Mouse (Mus musculus) testis, adult 2 months (tissue): ENCODE data around the gene Trim50.

ENCODE experiments used
- CTCF ChIP-seq: fragments of 200-500 bp; IDR thresholded peaks from 2 replicates; pipeline ENCODE4 v1.5.1; 2012; ENCODE audit warnings: low read depth, mild to moderate bottlenecking, inconsistent platforms, low read length, moderate library complexity; ENCODE audit not compliant: control insufficient read depth, insufficient read depth, insufficient replicate concordance
- POLR2A ChIP-seq: fragments of 200-500 bp; IDR thresholded peaks from 2 replicates; pipeline ENCODE4 v1.6.1; 2012; ENCODE audit warnings: low read depth, mild to moderate bottlenecking, inconsistent platforms, low read length, moderate library complexity; ENCODE audit not compliant: control insufficient read depth

DNA sequence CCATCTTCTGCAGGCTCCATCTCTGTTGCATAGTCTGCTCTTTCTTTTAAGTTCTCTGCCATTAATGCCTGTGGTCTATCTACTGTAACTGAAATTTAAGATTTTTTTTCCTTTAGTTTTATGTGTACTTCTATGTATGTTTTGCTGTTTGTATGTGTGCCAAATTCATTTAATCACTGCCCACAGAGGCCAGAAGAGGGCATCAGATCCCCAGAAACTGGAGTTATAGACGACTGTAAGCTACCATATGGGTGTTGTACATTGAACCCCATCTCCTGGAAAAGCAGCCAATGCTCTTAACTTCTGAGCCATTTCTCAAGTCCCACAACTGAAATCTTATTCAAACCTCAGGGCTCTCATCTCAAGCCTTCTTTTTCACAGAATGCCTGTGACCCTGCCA lies 6.7 kb upstream of the Trim50 start:
- TF ChIP-seq CTCF (no peak), POLR2A (no peak)
